Mouse (Mus musculus) erythroblast, adult 5-6 weeks (primary cell): ENCODE results near the gene Selp. TPM values are rescaled to one million over a fixed set of nuclear protein-coding genes. Genes with fewer than 3 reads are reported as not detected.

ENCODE experiments used
- ATAC-seq: replicated peaks from 2 replicates; pipeline ENCODE4 v1.8.0; 2016; ENCODE audit warnings: moderate number of reproducible peaks, mild to moderate bottlenecking, moderate TSS enrichment, inconsistent platforms; ENCODE audit not compliant: poor library complexity, low FRiP score, severe bottlenecking
- total RNA-seq, 2 experiments: library from RNA; stranded (forward) in 1 of 2; stranded (reverse) in 1 of 2; fragments of 150-400 nt in 1 of 2; fragments of 200-764, 138-1000 nt in 1 of 2; gene quantifications; 2 replicates each; pipeline versions ENCODE4 v1.2.3 to v1.2.4; 2015 to 2017; ENCODE audit warnings: low replicate concordance in 2 of 2

Selp gene
- total RNA-seq, 2 experiments from 2014 or later, result not detected

DNA sequence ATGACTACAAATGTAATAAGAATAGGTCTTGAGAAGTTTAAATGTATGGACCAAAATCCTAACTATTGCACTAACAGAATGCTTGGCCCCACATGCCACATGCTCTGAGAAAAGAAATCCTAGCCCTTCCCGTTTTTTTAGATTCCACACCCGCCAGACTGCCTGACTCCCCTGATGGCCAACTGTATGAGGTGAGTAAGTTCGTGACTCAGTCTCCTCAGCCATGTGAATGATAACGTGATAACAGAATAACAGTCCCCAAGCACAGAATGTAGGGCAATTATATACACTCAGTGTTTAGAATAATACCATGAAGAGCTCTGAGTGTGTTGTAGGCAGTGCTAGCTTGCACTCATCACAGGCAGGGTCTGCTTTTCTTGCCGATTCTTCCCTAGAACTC lies 784 bp upstream of the Selp start:
- no peak for ATAC-seq

DNA sequence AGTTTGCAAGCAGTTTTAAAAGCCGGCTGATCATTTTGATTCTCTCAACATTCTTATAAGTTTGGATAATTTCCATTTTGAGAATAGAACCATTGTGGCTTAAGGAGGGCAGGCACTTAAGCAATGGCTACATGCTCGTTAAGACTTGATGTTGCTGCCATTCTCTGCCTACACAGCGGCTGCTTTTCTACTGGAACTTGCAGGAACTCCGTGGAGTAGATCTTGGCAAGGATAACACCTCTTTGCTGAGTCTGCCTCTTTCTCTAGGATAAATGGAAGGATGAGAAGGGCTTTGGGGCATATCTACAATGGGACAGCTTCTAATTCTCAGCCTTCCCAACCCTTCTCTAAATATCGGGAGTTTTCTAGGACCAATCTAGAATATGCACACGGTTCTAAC lies 583 bp downstream of the Selp start:
- no peak for ATAC-seq

DNA sequence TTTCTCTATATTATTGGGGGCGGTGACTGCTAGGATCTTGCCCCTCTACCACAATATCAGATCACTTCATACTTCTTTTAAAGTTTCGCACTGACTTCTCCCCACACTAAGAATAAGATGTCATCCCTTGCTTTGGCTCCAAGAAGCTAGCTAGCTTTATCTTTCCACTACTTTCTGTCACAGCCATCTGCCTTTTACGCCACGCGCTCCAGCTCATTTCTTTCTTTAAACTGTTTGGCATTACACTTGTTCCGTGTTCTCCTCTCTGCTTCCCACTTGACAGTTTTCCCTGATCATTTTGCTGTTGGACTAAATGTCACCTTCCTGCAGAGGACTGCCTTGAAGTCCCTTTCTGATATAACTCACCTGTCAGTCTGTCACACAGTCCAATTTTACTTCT lies 2.8 kb downstream of the Selp start:
- no peak for ATAC-seq

DNA sequence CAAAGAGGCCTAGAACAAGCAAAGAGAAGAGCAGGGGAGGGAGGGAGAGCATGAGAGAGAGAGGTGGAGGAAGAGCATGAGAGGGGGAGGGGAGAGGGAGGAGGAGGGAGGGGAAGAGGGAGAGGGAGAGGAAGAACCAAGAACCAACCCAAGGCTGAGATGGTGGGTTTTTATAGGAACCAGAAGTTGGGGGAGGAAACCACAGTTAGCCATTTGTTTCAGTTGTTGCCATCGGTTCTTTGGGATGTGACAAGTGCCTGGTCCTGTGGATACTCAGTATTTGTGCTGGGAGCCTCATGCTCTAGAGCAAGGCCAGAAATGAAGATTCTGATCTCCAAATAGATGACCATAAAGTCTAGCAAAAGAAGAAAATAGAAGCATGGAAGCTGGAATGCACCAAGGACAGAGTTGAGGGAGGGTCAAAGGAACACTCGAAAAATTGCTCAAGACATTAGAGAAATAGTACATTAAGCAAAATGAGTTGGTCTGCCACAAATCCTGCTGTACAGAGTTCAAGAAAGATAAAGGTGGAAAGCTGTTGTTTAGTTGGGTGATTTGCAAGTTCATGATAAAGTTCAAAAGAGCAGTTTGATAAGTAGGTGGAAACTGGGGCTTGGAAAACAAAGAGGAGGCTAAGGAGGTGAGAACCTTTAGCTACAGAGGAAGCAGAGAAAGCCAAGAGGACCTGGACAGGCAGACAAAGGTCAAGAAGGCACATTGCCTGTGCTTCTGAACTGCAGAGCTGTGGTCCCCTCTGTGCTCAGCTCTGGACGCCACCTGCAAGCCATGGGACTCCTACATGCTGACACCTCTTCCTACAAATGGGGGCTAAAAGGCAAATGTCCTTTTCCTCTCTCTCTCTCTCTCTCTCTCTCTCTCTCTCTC lies 5.1 kb downstream of the Selp start:
- no peak for ATAC-seq

DNA sequence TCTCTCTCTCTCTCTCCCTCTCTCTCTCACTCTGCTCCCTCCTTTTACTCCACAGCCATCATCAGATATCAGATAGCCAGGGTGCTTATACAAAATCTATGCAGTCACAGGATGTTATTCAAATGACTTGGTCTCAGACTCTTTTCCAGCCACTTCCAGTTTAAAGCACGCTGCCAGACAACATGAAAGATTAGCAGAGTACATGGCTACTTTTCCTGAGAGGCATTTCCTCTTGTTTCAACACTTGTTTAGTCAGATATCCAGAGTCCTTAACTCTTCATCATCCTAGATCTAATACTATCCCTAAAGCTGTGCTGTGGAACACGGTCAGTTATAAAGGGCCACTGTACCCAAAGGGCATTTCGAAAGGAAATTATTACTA lies 5.7 kb downstream of the Selp start:
- no peak for ATAC-seq

DNA sequence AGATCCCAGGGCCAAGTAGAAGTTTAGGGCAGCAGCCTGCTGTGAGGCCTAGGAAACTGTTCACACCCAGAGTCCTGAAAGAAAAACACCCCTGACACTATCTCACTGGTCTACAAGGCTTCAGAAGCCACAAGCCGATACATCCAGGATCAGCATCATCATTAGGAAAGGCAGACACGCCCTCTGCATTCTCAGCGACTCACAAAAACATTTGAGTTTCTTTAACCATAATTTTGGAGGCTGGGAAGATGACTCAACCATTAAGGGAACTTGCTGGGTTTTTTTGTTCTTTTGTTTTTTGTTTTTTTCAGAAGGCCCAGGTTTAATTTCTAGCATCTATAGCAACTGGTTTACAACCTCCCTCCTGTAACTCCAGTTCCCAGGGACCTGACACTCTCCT lies 8.8 kb downstream of the Selp start:
- no peak for ATAC-seq

DNA sequence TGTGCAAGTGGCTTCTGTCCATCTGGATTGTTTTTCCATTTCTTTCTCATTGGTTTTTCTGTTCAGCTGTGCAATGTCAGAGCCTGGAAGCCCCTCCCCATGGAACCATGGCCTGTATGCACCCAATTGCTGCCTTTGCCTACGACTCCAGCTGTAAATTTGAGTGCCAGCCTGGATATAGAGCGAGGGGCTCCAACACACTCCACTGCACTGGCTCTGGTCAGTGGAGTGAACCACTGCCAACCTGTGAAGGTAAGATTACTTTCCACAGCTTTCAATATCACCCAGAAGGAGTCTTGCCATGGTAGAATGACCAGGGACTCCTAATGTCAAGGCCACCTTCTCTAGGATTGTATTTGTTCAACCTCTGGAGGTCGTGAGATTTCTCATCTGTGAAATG lies 14.9 kb downstream of the Selp start:
- ATAC-seq, result no peak

DNA sequence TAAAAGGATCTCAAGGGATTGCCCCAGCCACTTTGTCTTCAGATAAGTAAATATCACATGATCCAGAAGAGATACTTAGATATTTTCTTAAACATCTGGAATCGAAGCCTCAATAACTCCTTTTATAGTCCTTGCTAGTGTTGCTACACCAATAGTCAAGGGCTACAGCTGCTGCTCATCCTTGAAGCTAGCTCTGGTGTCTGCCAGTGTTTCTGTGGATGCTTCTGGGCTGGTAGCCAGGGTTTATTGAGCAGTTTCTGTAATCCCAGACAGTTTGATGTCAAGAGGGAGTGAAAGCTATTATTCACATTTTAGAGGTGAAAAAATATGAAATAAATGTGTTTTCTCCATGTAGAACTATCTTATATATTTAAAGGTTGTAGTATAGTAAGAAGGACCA lies 17.5 kb downstream of the Selp start:
- ATAC-seq, result no peak

DNA sequence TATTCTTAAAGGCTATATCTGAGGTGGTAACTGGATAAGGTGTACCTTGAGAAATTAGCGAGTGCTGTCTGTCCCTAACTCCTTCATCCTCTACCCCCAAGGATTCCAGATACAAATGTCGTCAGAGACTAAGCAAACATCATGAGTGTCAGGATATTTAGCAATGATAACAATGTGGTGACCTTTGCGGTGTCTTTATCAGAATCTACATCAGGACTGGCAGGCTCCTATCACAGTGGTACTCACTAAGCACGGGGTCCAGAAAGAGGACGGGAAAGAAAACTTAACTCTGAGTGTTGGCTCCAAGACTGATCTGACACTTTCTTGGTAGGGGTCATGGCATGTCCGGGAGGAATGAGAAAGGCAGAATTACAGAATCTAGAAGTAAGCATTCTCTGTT lies 19.0 kb downstream of the Selp start:
- no peak for ATAC-seq

DNA sequence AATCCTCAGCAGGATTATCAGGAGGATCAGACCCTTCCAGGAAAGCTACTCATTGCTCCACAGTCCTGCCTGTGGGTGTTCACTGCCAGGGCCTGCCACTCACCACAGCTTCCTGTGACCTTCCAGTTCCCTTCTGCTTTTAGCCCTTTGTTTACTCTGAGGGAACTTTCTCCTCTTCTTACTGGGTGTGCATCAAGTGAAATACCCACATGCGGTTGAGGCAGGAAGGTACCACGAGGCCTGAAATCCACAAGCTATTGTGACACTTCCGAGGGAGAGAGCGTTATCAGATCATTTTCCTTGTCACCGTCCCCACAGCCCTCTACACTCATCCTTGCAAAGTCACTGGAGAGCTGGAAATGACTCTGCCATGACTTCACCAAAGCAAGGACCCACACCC lies 20.3 kb downstream of the Selp start:
- ATAC-seq, result no peak

DNA sequence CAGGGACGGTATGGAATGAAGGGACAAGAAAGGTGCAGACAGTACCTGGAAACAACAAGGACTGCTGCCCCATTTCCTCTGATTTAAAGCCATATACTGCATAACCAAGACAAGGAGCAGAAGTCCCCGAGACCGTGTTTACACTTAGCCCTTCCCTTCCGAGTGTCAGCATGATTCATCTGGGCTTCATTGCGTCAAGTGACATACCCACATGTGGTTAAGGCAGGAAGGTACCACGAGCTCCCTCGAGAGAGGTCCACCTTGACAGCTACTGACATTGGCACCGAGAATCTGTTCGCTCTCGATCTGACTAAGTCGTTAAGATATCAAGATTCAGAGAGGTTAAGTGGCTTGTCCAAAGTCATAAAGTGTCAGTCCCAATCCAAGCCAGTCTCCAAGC lies 20.9 kb downstream of the Selp start:
- no peak for ATAC-seq

DNA sequence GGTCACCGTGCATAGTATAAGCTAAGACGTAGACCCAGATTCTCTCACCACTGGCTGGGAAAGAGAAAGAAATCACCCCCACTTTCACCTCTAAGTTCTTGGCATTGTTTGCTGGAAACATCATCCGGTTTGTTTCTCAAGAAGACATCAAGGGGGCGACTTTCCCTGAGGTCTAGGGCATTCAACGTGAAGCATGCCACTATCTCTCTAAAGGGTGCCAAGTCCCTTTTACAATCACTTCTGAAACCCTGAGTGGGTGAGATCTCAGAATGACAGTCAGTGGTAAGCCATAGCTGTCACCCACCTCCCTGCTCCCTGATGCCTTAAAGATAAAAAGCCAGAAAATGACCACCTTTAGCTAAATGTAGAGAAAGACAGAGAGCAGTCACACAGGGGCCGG lies 21.6 kb downstream of the Selp start:
- ATAC-seq, result no peak

DNA sequence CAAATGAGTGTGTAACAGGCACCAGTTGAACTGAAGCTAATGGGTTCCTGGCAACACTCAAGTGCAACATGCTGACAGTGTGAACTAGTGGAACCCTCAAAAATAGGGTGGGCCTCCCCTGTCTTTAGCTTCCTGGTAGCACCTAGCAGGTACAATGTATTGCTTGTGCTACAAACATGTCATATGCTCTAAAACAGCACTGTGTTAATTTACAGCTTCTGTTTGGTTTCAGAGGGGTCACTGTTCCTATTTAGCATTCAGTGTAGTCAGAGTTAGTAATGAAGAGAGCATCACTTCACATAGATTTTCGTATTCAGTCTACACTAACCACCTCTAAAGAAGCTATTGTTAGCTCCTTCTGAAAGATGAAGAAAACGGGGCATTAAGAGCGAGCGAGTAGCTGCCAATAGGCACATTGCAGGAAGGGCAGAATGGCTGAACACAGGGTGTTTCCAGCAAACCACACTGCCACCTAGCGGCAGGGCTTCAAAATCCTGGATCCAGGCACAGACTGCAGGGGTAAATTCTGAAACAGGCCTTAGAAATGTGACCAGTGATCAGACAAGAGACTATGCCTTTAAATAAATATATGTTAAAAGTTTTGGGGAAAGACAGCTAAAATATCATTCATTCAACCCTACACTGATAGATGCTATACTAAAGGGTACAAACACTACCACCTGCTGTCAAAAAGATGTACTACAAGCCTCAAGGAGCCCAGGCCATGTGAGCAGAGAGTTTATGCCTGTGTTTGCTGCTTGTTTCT lies 23.5 kb downstream of the Selp start:
- peak; percentile 83 for ATAC-seq

DNA sequence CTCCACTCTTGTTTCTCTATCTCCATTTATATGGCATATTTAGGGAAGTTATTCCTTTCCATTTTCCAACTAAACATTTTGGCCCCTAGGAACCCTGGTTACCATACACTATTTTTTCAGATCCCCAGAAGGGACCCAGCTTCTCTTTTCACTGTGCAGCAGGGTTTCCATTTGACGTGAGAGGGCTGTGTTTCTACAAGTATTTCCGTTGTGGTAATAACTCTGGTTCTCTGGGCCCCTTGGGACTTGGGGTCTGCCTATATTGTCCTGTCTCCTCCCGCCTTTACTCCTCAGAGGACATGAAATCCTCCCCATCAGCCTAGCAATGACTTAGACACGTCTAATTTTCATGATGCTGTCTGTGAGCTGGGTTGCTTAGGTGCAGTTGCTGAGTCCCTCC lies 24.4 kb downstream of the Selp start:
- no peak for ATAC-seq

DNA sequence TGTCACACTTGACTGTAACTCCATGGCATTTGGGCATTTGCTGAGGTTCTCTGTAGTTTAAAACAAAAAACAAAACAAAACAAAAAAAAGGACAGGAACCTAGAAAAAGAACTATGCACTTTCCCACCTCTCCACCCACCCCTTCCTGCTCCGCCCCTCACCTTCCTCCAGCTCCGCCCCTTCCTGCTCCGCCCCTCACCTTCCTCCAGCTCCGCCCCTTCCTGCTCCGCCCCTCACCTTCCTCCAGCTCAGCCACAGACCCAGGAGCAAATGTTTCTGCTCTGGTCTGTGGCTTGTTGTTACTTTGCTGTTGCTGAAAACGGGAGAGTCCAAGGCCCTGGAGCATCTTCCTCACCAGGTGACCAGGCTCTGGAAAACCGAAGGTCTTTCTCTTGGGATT lies 34.0 kb downstream of the Selp start:
- ATAC-seq, result no peak

DNA sequence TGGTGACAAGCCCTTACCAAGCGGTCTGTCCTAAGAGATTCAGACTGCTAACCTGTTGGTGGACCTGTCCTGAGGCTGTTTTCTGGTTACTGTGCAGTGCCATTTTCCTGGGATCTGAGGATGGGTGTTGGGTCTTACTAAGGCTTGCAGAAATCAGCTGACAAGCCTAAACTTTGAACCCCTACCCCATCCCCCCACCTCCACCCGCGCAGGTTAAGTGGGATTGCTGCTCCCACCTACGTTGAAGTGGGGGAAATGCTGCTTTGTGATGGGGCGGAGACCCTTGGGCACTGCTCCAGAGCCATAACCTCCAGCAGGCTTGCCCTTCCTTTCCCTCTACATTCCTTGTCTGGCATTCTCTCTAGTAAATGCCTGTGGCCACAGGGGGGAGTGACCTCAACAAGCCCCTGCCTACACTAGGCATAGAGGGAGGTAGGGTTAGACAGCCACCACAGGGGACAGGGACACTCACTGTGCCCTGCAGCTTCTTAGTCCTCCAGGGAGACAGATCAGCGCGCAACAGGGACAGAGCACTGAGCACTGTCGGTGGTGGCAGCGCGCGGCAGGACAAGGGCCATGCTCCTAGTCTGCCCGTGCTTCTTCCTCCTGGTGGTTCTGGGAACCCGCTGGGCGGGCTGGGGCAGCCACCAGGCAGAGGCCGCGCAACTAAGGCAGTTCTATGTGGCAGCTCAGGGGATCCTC lies 36.5 kb downstream of the Selp start, which contains the start of gene F5:
Gene F5 (plus strand): TSS at position 452 of the 702 bp plus-strand sequence.
- ATAC-seq, result no peak

DNA sequence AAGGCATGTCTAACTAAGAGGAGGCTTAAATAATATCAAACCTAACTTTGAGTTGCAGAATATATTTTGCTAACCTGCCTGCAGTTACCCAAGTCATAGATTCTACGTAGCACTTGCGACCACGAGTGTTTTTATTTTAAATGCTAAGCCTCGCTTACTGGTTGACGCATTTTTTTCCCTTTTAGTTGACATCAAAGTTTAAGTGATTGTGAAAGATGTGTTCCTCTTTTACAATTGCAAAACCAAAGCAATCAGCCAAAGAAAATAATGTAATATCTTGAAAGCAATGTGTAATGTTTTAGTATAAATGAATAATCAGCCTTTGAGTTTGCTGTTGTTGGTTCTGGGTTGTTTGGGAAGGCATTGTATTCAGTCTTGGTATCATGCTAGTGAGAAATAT lies 37.8 kb downstream of the Selp start:
- no peak for ATAC-seq

DNA sequence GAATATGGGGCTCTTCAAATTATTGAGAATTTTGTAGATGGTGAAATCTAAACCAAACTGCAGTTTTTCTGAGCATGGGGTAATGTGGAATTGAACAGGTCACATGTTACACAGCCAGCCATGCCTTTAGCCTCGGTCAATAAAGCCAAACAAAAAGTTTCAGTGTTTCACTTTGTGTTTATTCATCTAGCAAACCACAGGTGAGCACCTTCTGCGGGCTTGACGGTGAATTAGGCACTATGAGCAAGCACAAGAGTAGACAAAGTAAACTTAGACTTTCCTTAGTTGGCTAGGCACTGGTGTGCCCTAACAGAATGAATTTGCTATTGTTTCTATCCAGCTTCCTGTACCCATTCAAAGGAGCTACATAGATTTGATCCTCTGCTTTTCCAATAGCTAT lies 39.9 kb downstream of the Selp start:
- ATAC-seq, result no peak

DNA sequence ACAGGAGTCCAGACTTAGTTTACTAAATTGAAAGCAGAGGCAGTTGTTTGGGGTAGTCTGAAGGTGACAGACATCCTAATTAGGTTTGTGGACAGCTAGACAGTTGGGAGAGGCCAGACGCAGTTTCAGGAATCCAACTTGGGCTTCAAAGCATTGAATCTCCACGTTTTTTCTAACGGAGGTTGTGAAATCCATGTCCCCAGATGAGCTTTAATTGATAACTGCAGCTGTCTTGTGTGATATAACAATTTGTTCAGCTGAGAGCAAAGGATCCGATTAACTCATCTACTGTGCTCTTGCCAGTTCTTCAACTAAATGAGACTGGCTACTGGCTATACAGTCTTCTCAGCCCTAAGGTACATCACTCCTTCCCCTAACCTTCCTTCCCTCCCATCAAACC lies 43.5 kb downstream of the Selp start:
- ATAC-seq, result no peak

DNA sequence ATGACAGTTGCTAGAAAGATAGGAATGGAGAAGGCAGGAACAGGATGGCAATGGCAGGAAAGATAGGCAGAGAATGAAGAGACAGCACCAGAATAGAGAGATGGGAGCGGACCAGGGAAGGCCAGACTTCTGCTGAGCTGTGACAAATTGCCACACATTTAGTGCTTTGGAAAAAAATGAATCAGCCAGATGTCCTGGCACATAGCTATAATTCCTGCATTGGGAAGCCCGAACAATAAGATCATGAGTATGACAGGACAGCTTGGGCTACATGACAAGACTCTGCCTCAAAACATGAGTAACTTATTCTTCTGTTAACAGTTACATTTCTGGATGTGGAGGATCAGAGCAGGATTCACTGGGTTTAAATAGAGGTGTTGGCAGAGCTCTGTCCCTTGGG lies 44.7 kb downstream of the Selp start:
- no peak for ATAC-seq

DNA sequence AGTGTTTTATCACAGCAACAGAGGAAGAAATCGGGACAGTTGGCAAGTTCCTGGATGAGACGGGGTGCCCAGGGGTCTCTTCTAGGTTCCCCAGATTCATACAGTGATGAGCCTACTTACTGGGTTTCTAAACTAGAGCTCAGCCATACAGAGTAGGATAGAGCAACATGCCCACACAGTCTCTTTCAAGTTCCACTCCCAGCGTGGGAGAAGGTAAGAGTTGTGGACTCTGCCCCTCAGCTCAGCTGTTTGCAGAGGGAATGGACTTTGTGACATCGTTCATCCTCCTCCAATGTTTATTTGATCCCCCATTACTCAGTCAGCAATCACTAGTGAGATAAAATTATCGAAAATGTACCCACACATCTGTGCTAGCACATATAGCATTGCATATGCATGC lies 47.7 kb downstream of the Selp start:
- ATAC-seq, result no peak
